Mouse (Mus musculus) granulocyte monocyte progenitor cell, adult 5-6 weeks (primary cell): Measurements from ENCODE around the gene Scgb1b12. TPM values are rescaled to one million over a fixed set of nuclear protein-coding genes. Genes with fewer than 3 reads are reported as not detected.
"Not testable (repeated sequence)": the region's sequence is repeated elsewhere in the genome, so short reads cannot be mapped to it uniquely, and the experiment has no call there.

Source experiments
- ATAC-seq: replicated peaks from 2 replicates; pipeline ENCODE4 v1.8.0; 2016; ENCODE audit warnings: mild to moderate bottlenecking, moderate TSS enrichment, inconsistent platforms; ENCODE audit not compliant: poor library complexity, severe bottlenecking
- total RNA-seq, 2 experiments: library from RNA; stranded (forward) in 1 of 2; stranded (reverse) in 1 of 2; fragments of 200-712, 200-1000 nt in 1 of 2; fragments of >200 nt in 1 of 2; fragmentation: Nextera tagmentation in 1 of 2; gene quantifications; 2 replicates each; pipeline ENCODE4 v1.2.3; 2014 to 2017

Gene Scgb1b12
- total RNA-seq (2014; fragmentation: Nextera tagmentation) (not detected in 2 replicates), total RNA-seq (2017) (not detected in 2 replicates)

GRCm38 (mm10) chr7:32333882-32334281 is at the start of gene Scgb1b12:
Gene Scgb1b12 (plus strand): TSS chr7:32334182.
- ATAC-seq = not testable (repeated sequence)

GRCm38 (mm10) chr7:32327145-32327544 is 6.8 kb upstream of the Scgb1b12 start, which contains the start of gene Scgb2b12:
Gene Scgb2b12 (minus strand): TSS chr7:32327245.
- ATAC-seq = not testable (repeated sequence)

Other genes with a start within 250 kb of the Scgb1b12 start
- not detected in 2 replicates for gene Scgb1b10, start 233.3 kb upstream of the Scgb1b12 start, total RNA-seq (2014; fragmentation: Nextera tagmentation)
- gene Scgb1b10, start 233.3 kb upstream of the Scgb1b12 start, total RNA-seq (2017) = not detected in 2 replicates
- gene Scgb2b11, start 123.0 kb upstream of the Scgb1b12 start, total RNA-seq (2014; fragmentation: Nextera tagmentation) = not detected in 2 replicates
- gene Scgb2b11, start 123.0 kb upstream of the Scgb1b12 start, total RNA-seq (2017) = not detected in 2 replicates
- gene Scgb1b11, start 111.3 kb upstream of the Scgb1b12 start, total RNA-seq (2014; fragmentation: Nextera tagmentation) = not detected in 2 replicates
- gene Scgb1b11, start 111.3 kb upstream of the Scgb1b12 start, total RNA-seq (2017) = not detected in 2 replicates
- gene Scgb2b12, start 6.9 kb upstream of the Scgb1b12 start, total RNA-seq (2014; fragmentation: Nextera tagmentation) = not detected in 2 replicates
- gene Scgb2b12, start 6.9 kb upstream of the Scgb1b12 start, total RNA-seq (2017) = not detected in 2 replicates
- gene Scgb1b29, start 107.4 kb downstream of the Scgb1b12 start, total RNA-seq (2014; fragmentation: Nextera tagmentation) = not detected in 2 replicates
- not detected in 2 replicates for gene Scgb1b29, start 107.4 kb downstream of the Scgb1b12 start, total RNA-seq (2017)